Mouse (Mus musculus) stomach, embryonic 14.5 days (tissue): ENCODE measurements around the gene Polm. TPM values are rescaled to one million over a fixed set of nuclear protein-coding genes. Genes with fewer than 3 reads are reported as not detected.

Experiments used
- ATAC-seq: fragments of 200-750 bp; cut with Nextera tagmentation; 2 replicates; pipeline ENCODE4 v1.8.0; 2017; ENCODE audit warnings: low read depth, moderate TSS enrichment; ENCODE audit not compliant: insufficient number of reproducible peaks, insufficient read depth, low FRiP score
- H3K27ac ChIP-seq: fragments of 300-500 bp; sonication (generic); 2 replicates; pipeline ENCODE4 v1.5.1; 2014; ENCODE audit warnings: mild to moderate bottlenecking, low read length, moderate library complexity, mixed read lengths
- H3K27me3 ChIP-seq: fragments of 300-500 bp; sonication (generic); 2 replicates; pipeline ENCODE4 v1.6.1; 2014; ENCODE audit warnings: low read length, control low read depth, mixed read lengths; ENCODE audit not compliant: control insufficient read depth, insufficient read depth
- H3K36me3 ChIP-seq: fragments of 300-500 bp; sonication (generic); 2 replicates; pipeline ENCODE4 v1.6.1; 2014; ENCODE audit warnings: mild to moderate bottlenecking, control low read depth, low read length, moderate library complexity, mixed read lengths; ENCODE audit not compliant: control insufficient read depth, insufficient read depth
- H3K4me1 ChIP-seq: fragments of 300-500 bp; sonication (generic); 2 replicates; pipeline ENCODE4 v1.6.1; 2014; ENCODE audit warnings: low read length, control low read depth, mixed read lengths; ENCODE audit not compliant: control insufficient read depth, insufficient read depth
- H3K4me2 ChIP-seq: fragments of 300-500 bp; sonication (generic); replicated peaks from 2 replicates; pipeline ENCODE4 v1.6.1; 2014; ENCODE audit warnings: low read depth, low read length, control low read depth
- H3K4me3 ChIP-seq: fragments of 300-500 bp; sonication (generic); 2 replicates; pipeline ENCODE4 v1.5.1; 2014; ENCODE audit warnings: low read depth, low read length, control low read depth
- H3K9ac ChIP-seq: fragments of 300-500 bp; sonication (generic); replicated peaks from 2 replicates; pipeline ENCODE4 v1.6.1; 2014; ENCODE audit warnings: low read depth, mild to moderate bottlenecking, control low read depth, low read length, moderate library complexity, mixed read lengths
- H3K9me3 ChIP-seq: fragments of 300-500 bp; sonication (generic); 2 replicates; pipeline ENCODE4 v1.6.1; 2016; ENCODE audit warnings: low read depth, low read length, control low read depth; ENCODE audit not compliant: control insufficient read depth
- WGBS: fragments of 180-500 bp; shearing (Covaris S2); extraction: QIAGEN DNeasy Blood & Tissue Kit; methylation state at CpG from one replicate; pipeline ENCODE4 v1.1.7; 2014; 5-methylcytosine and 5-hydroxymethylcytosine counted together
- polyA plus RNA-seq: library from polyadenylated mRNA; unstranded; fragments of >200 nt; fragmentation: Nextera tagmentation; extraction: Ambion mirVana; gene quantifications from 2 replicates; pipeline ENCODE4 v1.2.1, GENCODE M21; 2014

The Polm gene
- polyA plus RNA-seq, 1 experiment from 2014 or later: 10.3 TPM

- no peak for ATAC-seq
- Histone ChIP-seq H3K36me3 (no peaks in the 10 kb centered on the region), H3K27me3 (no peaks in the 10 kb centered on the region), H3K9me3 (no peaks in the 10 kb centered on the region), H3K9ac (no peak overlapping the region), H3K27ac (no peak overlapping the region), H3K4me2 (no peak overlapping the region), H3K4me1 (no peaks in the 10 kb centered on the region), H3K4me3 (no peak overlapping the region)
- WGBS: 45% methylated on average over 5 of the region's 5 CpGs
Observed at GRCm38 (mm10) chr11:5850452-5850851, 12.6 kb upstream of the Polm start.

GRCm38 (mm10) chr11:5849316-5849715 is 11.5 kb upstream of the Polm start:
- Histone ChIP-seq H3K4me1 (no peaks in the 10 kb centered on the region), H3K27ac (no peak overlapping the region), H3K9me3 (no peaks in the 10 kb centered on the region), H3K27me3 (no peaks in the 10 kb centered on the region), H3K36me3 (no peaks in the 10 kb centered on the region), H3K9ac (no peak overlapping the region), H3K4me2 (no peak overlapping the region), H3K4me3 (no peak overlapping the region)
- no peak for ATAC-seq
- WGBS: 69% methylated on average over 2 of the region's 2 CpGs

GRCm38 (mm10) chr11:5848741-5849140 is 10.9 kb upstream of the Polm start:
- no peak for ATAC-seq
- no peak overlapping the region for H3K4me2 ChIP-seq
- 65% methylated on average over 6 of the region's 6 CpGs for WGBS

GRCm38 (mm10) chr11:5846639-5847345 is 9.0 kb upstream of the Polm start:
- H3K4me2 ChIP-seq: no peak overlapping the region
- H3K36me3 ChIP-seq: no peaks in the 10 kb centered on the region
- H3K9me3 ChIP-seq: no peaks in the 10 kb centered on the region
- H3K9ac ChIP-seq: no peak overlapping the region
- H3K27me3 ChIP-seq: no peaks in the 10 kb centered on the region
- no peak overlapping the region for H3K4me3 ChIP-seq
- 62% methylated on average over 7 of the region's 7 CpGs for WGBS
- H3K27ac ChIP-seq: no peak overlapping the region
- H3K4me1 ChIP-seq: no peaks in the 10 kb centered on the region
- ATAC-seq: no peak

More at GRCm38 (mm10) chr11:5848741-5849140, 10.9 kb upstream of the Polm start:
- H3K4me3 ChIP-seq: no peak overlapping the region
- H3K4me1 ChIP-seq: no peaks in the 10 kb centered on the region
- H3K27me3 ChIP-seq: no peaks in the 10 kb centered on the region
- H3K27ac ChIP-seq: no peak overlapping the region
- no peak overlapping the region for H3K9ac ChIP-seq
- H3K36me3 ChIP-seq: no peaks in the 10 kb centered on the region
- no peaks in the 10 kb centered on the region for H3K9me3 ChIP-seq

GRCm38 (mm10) chr11:5843131-5843530 is 5.3 kb upstream of the Polm start:
- Histone ChIP-seq H3K4me2 (no peak overlapping the region), H3K27me3 (no peaks in the 10 kb centered on the region), H3K4me3 (no peak overlapping the region), H3K27ac (no peak overlapping the region), H3K4me1 (no peaks in the 10 kb centered on the region), H3K36me3 (no peaks in the 10 kb centered on the region), H3K9ac (no peak overlapping the region), H3K9me3 (no peaks in the 10 kb centered on the region)
- WGBS: 80% methylated on average over 3 of the region's 3 CpGs
- ATAC-seq: no peak

- WGBS: 97% methylated on average over 2 of the region's 2 CpGs
- H3K27me3 ChIP-seq: no peaks in the 10 kb centered on the region
- no peak overlapping the region for H3K4me2 ChIP-seq
- no peaks in the 10 kb centered on the region for H3K9me3 ChIP-seq
- H3K36me3 ChIP-seq: no peaks in the 10 kb centered on the region
- no peaks in the 10 kb centered on the region for H3K4me1 ChIP-seq
- H3K9ac ChIP-seq: no peak overlapping the region
- H3K27ac ChIP-seq: no peak overlapping the region
- ATAC-seq: no peak
- H3K4me3 ChIP-seq: no peak overlapping the region
Observed at GRCm38 (mm10) chr11:5841751-5842150, 3.9 kb upstream of the Polm start.

- Histone ChIP-seq H3K9ac (no peak overlapping the region), H3K36me3 (no peaks in the 10 kb centered on the region), H3K4me2 (no peak overlapping the region), H3K27ac (no peak overlapping the region), H3K27me3 (no peaks in the 10 kb centered on the region), H3K4me1 (no peaks in the 10 kb centered on the region), H3K4me3 (no peak overlapping the region), H3K9me3 (no peaks in the 10 kb centered on the region)
- WGBS: 78% methylated on average over 7 of the region's 7 CpGs
- no peak for ATAC-seq
Observed at GRCm38 (mm10) chr11:5840346-5840745, 2.5 kb upstream of the Polm start.

GRCm38 (mm10) chr11:5836126-5836525 is 1.7 kb downstream of the Polm start:
- no peaks in the 10 kb centered on the region for H3K27me3 ChIP-seq
- no peak overlapping the region for H3K4me2 ChIP-seq
- no peaks in the 10 kb centered on the region for H3K9me3 ChIP-seq
- no peaks in the 10 kb centered on the region for H3K4me1 ChIP-seq
- WGBS: 55% methylated on average over 1 of the region's 1 CpGs
- no peak overlapping the region for H3K4me3 ChIP-seq
- ATAC-seq: no peak
- no peak overlapping the region for H3K27ac ChIP-seq
- peaks cover 13% of the 10 kb centered on the region for H3K36me3 ChIP-seq
- H3K9ac ChIP-seq: no peak overlapping the region

- Histone ChIP-seq H3K9me3 (no peaks in the 10 kb centered on the region), H3K27ac (no peak overlapping the region), H3K4me2 (no peak overlapping the region), H3K9ac (no peak overlapping the region), H3K4me3 (no peak overlapping the region), H3K27me3 (no peaks in the 10 kb centered on the region), H3K4me1 (no peaks in the 10 kb centered on the region), H3K36me3 (peaks cover 17% of the 10 kb centered on the region)
- 89% methylated on average over 7 of the region's 7 CpGs for WGBS
- no peak for ATAC-seq
Observed at GRCm38 (mm10) chr11:5835057-5835456, 2.8 kb downstream of the Polm start.
